Mouse (Mus musculus): ENCODE measurements around the gene Srrt.

- no peak for TF ChIP-seq CTCF (IDR thresholded peaks at IDR 0.05 in 2 of 3, conservative IDR thresholded peaks at IDR 0.05 in 1 of 3; ENCODE audit: control insufficient read depth in 1 of 3, insufficient read depth in 1 of 3, low read depth in 2 of 3, low read length in 3 of 3, poor library complexity in 1 of 3, severe bottlenecking in 1 of 3)
- no peak for TF ChIP-seq ELF1 (IDR thresholded peaks at IDR 0.05; ENCODE audit: low read depth, low read length)
- TF ChIP-seq ZMIZ1 (IDR thresholded peaks at IDR 0.05; ENCODE audit: low read depth, low read length) = no peak
- TF ChIP-seq TCF12 (IDR thresholded peaks at IDR 0.05; ENCODE audit: low read depth, low read length) = no peak
- TF ChIP-seq POLR2A (IDR thresholded peaks at IDR 0.05; ENCODE audit: control insufficient read depth in 1 of 2, insufficient read depth in 1 of 2, low read depth in 1 of 2, low read length in 2 of 2, poor library complexity in 1 of 2) = no peak
- no peak for TF ChIP-seq ETS1 (IDR thresholded peaks at IDR 0.05; ENCODE audit: low read depth, low read length)
- TF ChIP-seq EP300 (IDR thresholded peaks at IDR 0.05; ENCODE audit: low read depth in 1 of 2, low read length in 2 of 2) = no peak
- TF ChIP-seq KAT2A (conservative IDR thresholded peaks at IDR 0.05; ENCODE audit: low read depth, low read length) = no peak
- no peak for TF ChIP-seq E2F4 (IDR thresholded peaks at IDR 0.05; ENCODE audit: borderline replicate concordance, low read depth, low read length)
Observed at GRCm38 (mm10) chr5:137350205-137351057, 43.0 kb upstream of the Srrt start.

Measured in MEL (cell line).